Mouse (Mus musculus) heart, adult 2 months (tissue): ENCODE data around the gene Xrcc4. TPM values are rescaled to one million over a fixed set of nuclear protein-coding genes. Genes with fewer than 3 reads are reported as not detected.

Experiments
- DNase-seq, 2 experiments: peaks; one replicate each; pipeline ENCODE4 v3.0.0; 2021
- H3K27ac ChIP-seq: fragments of 200-600 bp; 2 replicates; pipeline ENCODE4 v1.8.1; 2022
- H3K27me3 ChIP-seq: fragments of 200-500 bp; 2 replicates; pipeline ENCODE4 v1.6.1; 2012; ENCODE audit warnings: mild to moderate bottlenecking, low read length, inconsistent platforms, mixed read lengths; ENCODE audit not compliant: control insufficient read depth, insufficient read depth
- H3K36me3 ChIP-seq: fragments of 200-500 bp; 2 replicates; pipeline ENCODE4 v1.6.1; 2012; ENCODE audit warnings: low read length, inconsistent platforms; ENCODE audit not compliant: control insufficient read depth, insufficient read depth
- H3K4me1 ChIP-seq: fragments of 200-500 bp; 2 replicates; pipeline ENCODE4 v1.6.1; 2011; ENCODE audit warnings: low read length; ENCODE audit not compliant: control insufficient read depth, insufficient read depth
- H3K4me3 ChIP-seq: fragments of 200-600 bp; 2 replicates; pipeline ENCODE4 v1.8.1; 2022
- H3K79me2 ChIP-seq: fragments of 200-500 bp; replicated peaks from 2 replicates; pipeline ENCODE4 v1.6.1; 2012; ENCODE audit warnings: mild to moderate bottlenecking, inconsistent platforms, low read length, moderate library complexity, mixed read lengths; ENCODE audit not compliant: control insufficient read depth, insufficient read depth
- H3K9ac ChIP-seq: fragments of 200-500 bp; 2 replicates; pipeline ENCODE4 v1.6.1; 2012; ENCODE audit warnings: low read depth, mild to moderate bottlenecking, control low read depth, inconsistent platforms, low read length, mixed read lengths
- CTCF ChIP-seq: fragments of 200-600 bp; IDR thresholded peaks from 2 replicates; pipeline ENCODE4 v1.8.1; 2022; ENCODE audit warnings: antibody characterized with exemption, mild to moderate bottlenecking, moderate library complexity
- EP300 ChIP-seq: fragments of 200-500 bp; IDR thresholded peaks from 2 replicates; pipeline ENCODE4 v1.6.1; 2011; ENCODE audit warnings: low read depth, low read length, control low read depth; ENCODE audit not compliant: insufficient read depth
- POLR2A ChIP-seq: fragments of 200-500 bp; IDR thresholded peaks from 2 replicates; pipeline ENCODE4 v1.6.1; 2011; ENCODE audit warnings: mild to moderate bottlenecking, low read depth, low read length, control low read depth; ENCODE audit not compliant: insufficient read depth
- WGBS: fragments of 180-500 bp; shearing (Covaris S2); methylation state at CpG from one replicate; pipeline ENCODE4 v1.1.7; 2018; 5-methylcytosine and 5-hydroxymethylcytosine counted together
- intact Hi-C: fragments of 180-260 bp; cut with DNase I; formaldehyde crosslinking; loops from one replicate; pipeline ENCODE4 v1.15.1; 2025
- polyA plus RNA-seq: library from polyadenylated mRNA; depleted of rRNA; stranded (reverse); fragments of >200 nt; gene quantifications from 2 replicates; pipeline ENCODE4 v1.2.3, GENCODE M21; 2012
- total RNA-seq, 2 experiments: library from RNA; stranded (reverse); gene quantifications; 2 replicates each; pipeline ENCODE4 v1.2.3; 2021

Gene Xrcc4
- total and polyA plus RNA-seq, 3 experiments: 1.5 to 10.0 (median 8.8) TPM

- 77% methylated on average over 2 of the region's 2 CpGs for WGBS
- H3K4me1 ChIP-seq: no peaks in the 10 kb centered on the region
- H3K27me3 ChIP-seq: no peaks in the 10 kb centered on the region
- intact Hi-C loops: no loop called here
- H3K36me3 ChIP-seq: no peaks in the 10 kb centered on the region
- H3K79me2 ChIP-seq: no peaks in the 10 kb centered on the region
- no peak overlapping the region for H3K9ac ChIP-seq
- DNase-seq: no peak
- no peak overlapping the region for H3K4me3 ChIP-seq
- TF ChIP-seq EP300 (no peak), POLR2A (no peak)
- no peak overlapping the region for H3K27ac ChIP-seq
Measured at GRCm38 (mm10) chr13:89812169-89812568, 277.2 kb downstream of the Xrcc4 start.

- TF ChIP-seq POLR2A (no peak), EP300 (no peak), CTCF (no peak)
- H3K9ac ChIP-seq: no peak overlapping the region
- DNase-seq: no peak
- H3K27ac ChIP-seq: no peak overlapping the region
- no peaks in the 10 kb centered on the region for H3K36me3 ChIP-seq
- no peaks in the 10 kb centered on the region for H3K79me2 ChIP-seq
- H3K4me3 ChIP-seq: no peak overlapping the region
- intact Hi-C loops: no loop called here
- H3K27me3 ChIP-seq: no peaks in the 10 kb centered on the region
- no peaks in the 10 kb centered on the region for H3K4me1 ChIP-seq
Measured at GRCm38 (mm10) chr13:89809024-89809423, 280.4 kb downstream of the Xrcc4 start.

GRCm38 (mm10) chr13:89801901-89802300, 287.5 kb downstream of the Xrcc4 start:
- Histone ChIP-seq H3K4me3 (no peak overlapping the region), H3K27me3 (no peaks in the 10 kb centered on the region), H3K4me1 (no peaks in the 10 kb centered on the region), H3K36me3 (no peaks in the 10 kb centered on the region), H3K9ac (no peak overlapping the region), H3K27ac (no peak overlapping the region), H3K79me2 (no peaks in the 10 kb centered on the region)
- WGBS: 84% methylated on average over 2 of the region's 2 CpGs
- intact Hi-C loops: no loop called here
- no peak for TF ChIP-seq POLR2A
- TF ChIP-seq EP300: no peak
- TF ChIP-seq CTCF: no peak
- DNase-seq: no peak

GRCm38 (mm10) chr13:89797721-89798120, 291.7 kb downstream of the Xrcc4 start:
- intact Hi-C loops: no loop called here
- DNase-seq: no peak
- Histone ChIP-seq H3K4me1 (no peaks in the 10 kb centered on the region), H3K4me3 (no peak overlapping the region), H3K27ac (no peak overlapping the region), H3K36me3 (no peaks in the 10 kb centered on the region), H3K79me2 (no peaks in the 10 kb centered on the region), H3K9ac (no peak overlapping the region), H3K27me3 (no peaks in the 10 kb centered on the region)
- no peak for TF ChIP-seq POLR2A
- TF ChIP-seq CTCF: no peak
- TF ChIP-seq EP300: no peak
- 59% methylated on average over 3 of the region's 3 CpGs for WGBS

- Histone ChIP-seq H3K4me3 (no peak overlapping the region), H3K4me1 (no peaks in the 10 kb centered on the region), H3K27ac (no peak overlapping the region), H3K36me3 (no peaks in the 10 kb centered on the region), H3K9ac (no peak overlapping the region), H3K79me2 (no peaks in the 10 kb centered on the region), H3K27me3 (no peaks in the 10 kb centered on the region)
- DNase-seq: no peak
- intact Hi-C loops: no loop called here
- WGBS: 54% methylated on average over 5 of the region's 5 CpGs
- no peak for TF ChIP-seq CTCF
- no peak for TF ChIP-seq POLR2A
- TF ChIP-seq EP300: no peak
Measured at GRCm38 (mm10) chr13:89791475-89791874, 297.9 kb downstream of the Xrcc4 start.

- TF ChIP-seq POLR2A: no peak
- TF ChIP-seq EP300: no peak
- TF ChIP-seq CTCF: no peak
- H3K27ac ChIP-seq: no peak overlapping the region
- H3K27me3 ChIP-seq: no peaks in the 10 kb centered on the region
- no peak overlapping the region for H3K9ac ChIP-seq
- H3K4me3 ChIP-seq: no peak overlapping the region
- no peak for DNase-seq
- H3K79me2 ChIP-seq: no peaks in the 10 kb centered on the region
- WGBS: 30% methylated on average over 2 of the region's 2 CpGs
- H3K36me3 ChIP-seq: no peaks in the 10 kb centered on the region
- H3K4me1 ChIP-seq: no peaks in the 10 kb centered on the region
- intact Hi-C loops: no loop called here
Measured at GRCm38 (mm10) chr13:89782886-89783285, 306.5 kb downstream of the Xrcc4 start.
